Mouse (Mus musculus) retina, embryonic 14.5 days (tissue): ENCODE measurements around the gene Hist1h2ad.
"Not testable (repeated sequence)": the region's sequence is repeated elsewhere in the genome, so short reads cannot be mapped to it uniquely, and the experiment has no call there.

ENCODE experiments used
- DNase-seq: peaks from one replicate; pipeline ENCODE4 v3.0.0-alpha.2; 2015; ENCODE audit warnings: low spot score

Hist1h2ad gene

GRCm38 (mm10) chr13:23564482-23564881 is 9.7 kb upstream of the Hist1h2ad start:
- no peak for DNase-seq

DNA sequence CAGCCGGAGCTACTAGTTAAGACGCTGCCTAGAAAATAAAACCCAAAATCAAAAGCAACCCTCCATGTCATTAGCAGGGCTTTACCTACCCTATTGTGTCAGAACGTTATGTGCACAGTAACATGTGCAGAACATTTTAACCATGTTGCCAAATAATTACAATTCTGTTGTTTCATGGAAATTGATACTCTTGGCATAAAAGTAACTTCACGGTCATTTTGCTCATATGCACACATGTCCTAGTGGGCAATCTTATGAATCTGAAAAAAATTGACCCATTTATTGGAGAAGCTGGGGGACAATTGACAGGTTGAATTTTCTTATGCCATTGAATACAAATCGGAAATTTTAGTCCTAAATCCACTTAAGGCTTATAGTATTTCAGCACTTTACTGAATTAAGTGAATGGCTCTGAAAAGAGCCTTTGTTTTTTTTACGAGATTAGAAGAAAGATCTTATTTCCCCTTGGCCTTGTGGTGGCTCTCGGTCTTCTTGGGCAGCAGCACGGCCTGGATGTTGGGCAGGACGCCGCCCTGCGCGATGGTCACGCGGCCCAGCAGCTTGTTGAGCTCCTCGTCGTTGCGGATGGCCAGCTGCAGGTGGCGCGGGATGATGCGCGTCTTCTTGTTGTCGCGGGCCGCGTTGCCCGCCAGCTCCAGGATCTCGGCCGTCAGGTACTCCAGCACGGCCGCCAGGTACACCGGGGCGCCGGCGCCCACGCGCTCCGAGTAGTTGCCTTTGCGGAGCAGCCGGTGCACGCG is 3.7 kb upstream of the Hist1h2ad start:
- peak; percentile 42 for DNase-seq

- DNase-seq: peak; percentile 95
Measured at GRCm38 (mm10) chr13:23571022-23571503, 3.1 kb upstream of the Hist1h2ad start, which contains the start of the genes Hist1h2ae and Hist1h2bg. TSS of gene Hist1h2ae (minus strand) at chr13:23571220. TSS of gene Hist1h2bg (plus strand) at chr13:23571396.

- peak; percentile 60 for DNase-seq
Measured at GRCm38 (mm10) chr13:23571504-23572217, 2.5 kb upstream of the Hist1h2ad start.

DNA sequence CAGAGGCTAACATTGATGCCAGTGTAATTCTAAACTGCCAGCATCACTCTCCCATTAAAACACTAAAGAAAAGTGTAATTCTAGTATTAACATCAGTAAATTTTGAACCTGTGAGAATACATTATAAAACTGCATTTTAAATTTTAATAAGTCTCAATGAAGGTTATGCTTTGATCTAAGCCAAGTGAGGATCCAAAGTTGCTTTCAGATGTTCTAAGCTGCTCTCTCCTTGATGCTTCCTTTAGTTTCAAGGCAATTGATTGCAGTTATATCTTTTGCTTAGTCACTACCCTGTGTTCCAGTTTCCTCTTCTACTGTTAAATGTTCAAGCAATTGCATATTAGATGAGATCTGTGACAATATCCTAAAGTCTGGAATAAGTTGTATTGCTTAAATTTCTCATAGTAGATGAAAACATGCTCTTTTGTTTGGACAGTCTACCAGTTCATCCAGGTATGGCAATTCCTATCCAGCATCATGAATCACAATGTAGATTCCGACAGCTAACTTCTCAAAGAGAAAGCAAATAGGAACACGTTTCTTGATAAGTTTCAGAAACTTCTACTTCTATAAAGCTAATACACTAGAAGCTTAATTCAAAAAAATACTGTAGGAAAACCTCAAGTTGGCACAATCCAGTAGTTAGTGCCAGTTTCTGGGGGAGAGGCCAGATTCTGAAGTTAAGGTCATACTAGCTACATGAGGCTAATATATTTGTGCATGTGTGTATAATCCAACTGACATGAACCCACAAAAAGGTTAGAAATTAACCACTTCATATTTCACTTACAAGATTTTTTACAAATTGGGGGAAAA is 1.8 kb upstream of the Hist1h2ad start:
- DNase-seq: peak; percentile 24

- DNase-seq: peak; percentile 22
Measured at GRCm38 (mm10) chr13:23573034-23573897, 915 bp upstream of the Hist1h2ad start.

DNA sequence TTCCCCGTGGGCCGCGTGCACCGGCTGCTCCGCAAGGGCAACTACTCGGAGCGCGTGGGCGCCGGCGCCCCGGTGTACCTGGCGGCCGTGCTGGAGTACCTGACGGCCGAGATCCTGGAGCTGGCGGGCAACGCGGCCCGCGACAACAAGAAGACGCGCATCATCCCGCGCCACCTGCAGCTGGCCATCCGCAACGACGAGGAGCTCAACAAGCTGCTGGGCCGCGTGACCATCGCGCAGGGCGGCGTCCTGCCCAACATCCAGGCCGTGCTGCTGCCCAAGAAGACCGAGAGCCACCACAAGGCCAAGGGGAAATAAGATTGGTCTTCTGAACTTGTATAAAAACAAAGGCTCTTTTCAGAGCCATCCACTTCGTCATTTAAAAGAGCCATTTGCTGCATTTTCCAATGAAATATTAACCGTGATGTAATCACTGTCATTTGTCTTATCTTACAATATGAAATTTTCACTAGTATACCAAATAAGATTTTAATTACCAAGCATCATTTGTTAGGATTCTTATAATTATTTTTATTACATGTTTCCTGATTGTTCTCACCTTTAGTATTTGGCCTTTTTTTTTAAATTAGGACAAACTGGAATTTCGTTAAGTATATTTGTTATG is 477 bp downstream of the Hist1h2ad start:
- DNase-seq: peak; percentile 64

DNA sequence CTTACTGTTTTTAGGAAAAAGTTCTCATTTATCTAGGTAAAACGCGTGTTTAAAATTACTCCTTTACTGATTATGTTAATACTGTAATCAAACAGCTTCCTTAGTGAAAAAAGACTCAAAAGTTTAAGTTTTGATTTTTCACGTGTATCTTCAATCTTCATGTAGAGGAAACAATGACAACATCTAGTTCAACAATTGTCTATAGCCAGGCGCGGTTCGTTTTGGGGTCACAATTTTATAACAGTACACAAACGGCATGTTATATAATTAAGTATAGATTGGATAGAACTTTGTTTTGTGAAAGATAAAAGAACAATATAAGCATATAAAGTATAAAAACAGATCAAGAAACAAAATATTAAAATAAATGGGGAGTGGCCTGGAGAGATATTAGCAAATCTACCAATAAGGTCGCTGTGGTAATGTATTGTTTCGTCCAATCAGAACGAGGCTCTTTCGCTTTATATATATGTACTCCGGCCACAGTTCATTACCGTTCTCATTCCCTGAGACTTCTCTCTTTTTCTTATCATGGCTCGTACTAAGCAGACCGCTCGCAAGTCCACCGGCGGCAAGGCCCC is 1.2 kb downstream of the Hist1h2ad start, which contains the start of gene Hist1h3d:
TSS of gene Hist1h3d (plus strand) at position 493 of the 581 bp plus-strand sequence.
- peak; percentile 90 for DNase-seq

DNA sequence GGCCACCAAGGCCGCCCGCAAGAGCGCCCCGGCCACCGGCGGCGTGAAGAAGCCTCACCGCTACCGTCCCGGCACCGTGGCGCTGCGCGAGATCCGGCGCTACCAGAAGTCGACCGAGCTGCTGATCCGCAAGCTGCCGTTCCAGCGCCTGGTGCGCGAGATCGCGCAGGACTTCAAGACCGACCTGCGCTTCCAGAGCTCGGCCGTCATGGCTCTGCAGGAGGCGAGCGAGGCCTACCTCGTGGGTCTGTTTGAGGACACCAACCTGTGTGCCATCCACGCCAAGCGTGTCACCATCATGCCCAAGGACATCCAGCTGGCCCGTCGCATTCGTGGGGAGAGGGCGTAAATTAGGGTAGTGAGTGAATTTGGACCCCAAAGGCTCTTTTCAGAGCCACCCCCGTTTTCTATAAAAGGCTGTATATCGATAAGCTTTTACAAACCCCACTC is 1.7 kb downstream of the Hist1h2ad start:
- not testable (repeated sequence) for DNase-seq

- peak; percentile 35 for DNase-seq
Measured at GRCm38 (mm10) chr13:23576351-23576881, 2.2 kb downstream of the Hist1h2ad start.

- DNase-seq: peak; percentile 9
Measured at GRCm38 (mm10) chr13:23576906-23577639, 2.9 kb downstream of the Hist1h2ad start.

DNA sequence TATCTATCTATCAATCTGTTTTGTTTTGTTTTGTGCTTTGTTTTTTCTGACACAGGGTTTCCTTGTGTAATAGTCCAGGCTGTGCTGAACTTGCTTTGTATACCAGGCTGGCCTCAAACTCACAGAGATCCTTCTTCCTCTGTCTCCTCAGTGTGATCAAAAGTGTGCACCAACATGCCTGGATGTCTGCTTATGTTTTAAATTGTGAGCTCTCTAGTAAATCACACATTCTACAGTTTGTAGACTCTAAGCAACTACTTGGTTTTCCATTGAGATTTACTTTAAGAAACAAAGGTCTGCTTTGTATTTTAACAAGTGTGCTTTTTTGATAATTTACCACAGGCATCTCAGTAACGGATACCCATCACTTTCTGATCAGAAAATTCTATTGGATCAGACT is 3.7 kb downstream of the Hist1h2ad start:
- DNase-seq: peak; percentile 1

DNA sequence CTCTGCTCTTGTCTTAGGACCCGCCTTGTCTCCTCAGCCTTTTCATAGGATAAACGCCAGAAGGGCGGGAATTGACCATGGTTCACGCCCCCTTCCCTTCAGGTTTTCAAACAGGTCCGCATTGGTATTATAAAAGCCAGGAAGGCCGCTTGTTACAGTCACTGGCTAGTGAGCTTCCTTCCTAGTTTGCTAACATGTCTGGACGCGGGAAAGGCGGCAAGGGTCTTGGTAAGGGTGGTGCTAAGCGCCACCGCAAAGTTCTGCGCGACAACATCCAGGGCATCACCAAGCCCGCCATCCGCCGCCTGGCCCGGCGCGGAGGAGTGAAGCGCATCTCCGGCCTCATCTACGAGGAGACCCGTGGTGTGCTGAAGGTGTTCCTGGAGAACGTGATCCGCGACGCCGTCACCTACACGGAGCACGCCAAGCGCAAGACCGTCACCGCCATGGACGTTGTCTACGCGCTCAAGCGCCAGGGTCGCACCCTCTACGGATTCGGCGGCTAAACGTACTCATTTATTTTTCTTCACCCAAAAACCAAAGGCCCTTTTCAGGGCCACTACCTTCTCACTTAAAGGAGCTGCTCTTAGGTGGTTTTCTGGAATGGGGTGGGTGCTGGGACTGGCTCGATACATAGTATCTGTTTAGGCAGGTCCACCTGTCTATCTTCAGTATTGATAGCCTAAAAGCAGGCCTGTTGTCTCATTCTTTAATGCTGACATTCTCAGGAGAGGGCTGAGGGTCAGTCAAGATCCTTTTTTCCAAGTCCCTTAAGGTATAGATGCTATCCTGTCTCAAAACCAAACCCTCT is 7.4 kb downstream of the Hist1h2ad start, which contains the start of gene Hist1h4d:
TSS of gene Hist1h4d (plus strand) at position 191 of the 811 bp plus-strand sequence.
- DNase-seq: peak; percentile 98

GRCm38 (mm10) chr13:23582219-23583056 is 8.3 kb downstream of the Hist1h2ad start:
- DNase-seq: no peak

DNA sequence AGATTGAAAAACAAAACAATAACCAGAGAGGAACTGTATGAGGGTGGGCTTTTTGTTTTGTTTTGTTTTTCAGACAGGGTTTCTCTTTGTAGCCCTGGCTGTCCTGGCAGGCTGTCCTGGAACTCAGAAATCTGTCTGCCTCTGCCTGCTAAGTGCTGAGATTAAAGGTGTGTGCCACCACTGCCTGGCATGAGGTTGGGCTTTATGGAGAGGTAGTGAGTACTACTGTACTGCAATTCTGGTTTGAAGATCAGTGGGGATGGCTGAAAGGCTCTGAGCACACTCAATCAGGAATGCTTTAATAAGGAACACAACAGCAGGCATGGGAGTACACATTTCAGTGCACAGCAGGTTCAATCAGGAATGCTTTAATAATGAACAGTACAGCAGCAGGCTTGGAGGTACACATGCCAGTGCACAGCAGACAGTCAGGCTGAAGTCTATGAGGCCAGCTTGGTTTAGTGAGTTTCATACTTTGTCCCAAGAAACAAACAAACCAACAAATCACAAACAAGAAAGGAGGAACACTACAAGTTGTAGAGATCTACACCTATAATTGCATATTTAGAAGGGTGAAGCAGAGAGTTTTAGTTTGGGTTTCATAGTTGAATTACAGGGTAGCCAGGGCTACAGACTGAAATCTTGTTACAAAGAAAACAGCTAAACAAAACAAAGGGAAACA is 9.3 kb downstream of the Hist1h2ad start:
- no peak for DNase-seq

- DNase-seq: no peak
Measured at GRCm38 (mm10) chr13:23584331-23584730, 10.2 kb downstream of the Hist1h2ad start.

DNA sequence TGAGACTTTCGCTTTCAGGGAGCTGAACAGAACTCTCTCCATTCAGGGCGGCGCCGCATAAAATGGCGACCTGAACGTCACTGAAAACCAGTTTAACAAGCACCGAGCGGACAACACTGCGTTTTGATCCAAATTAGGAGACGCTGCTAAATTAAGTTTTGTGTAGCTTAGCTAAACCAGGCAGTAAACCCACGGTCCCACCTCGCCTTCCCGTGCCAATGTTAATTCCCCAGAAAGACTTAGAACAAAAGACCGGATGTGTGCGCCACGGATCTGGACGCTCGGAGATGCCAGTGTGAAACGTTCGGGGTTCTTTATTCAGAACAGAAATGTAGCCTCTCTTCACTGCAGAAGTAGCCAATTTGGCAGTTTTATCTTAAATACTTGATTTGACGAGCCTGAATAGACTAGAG is 10.9 kb downstream of the Hist1h2ad start:
- DNase-seq: peak; percentile 74
